Mouse (Mus musculus) E14TG2a.4 (cell line): Measurements from ENCODE around the gene Pcbp3.

Experiments used
- CTCF ChIP-seq: conservative IDR thresholded peaks from 2 replicates; pipeline ENCODE4 v1.5.1; 2014; ENCODE audit warnings: low read length
- NANOG ChIP-seq: IDR thresholded peaks from 2 replicates; pipeline ENCODE4 v1.6.1; 2014; ENCODE audit warnings: borderline replicate concordance, low read length, mixed read lengths
- POU5F1 ChIP-seq: IDR thresholded peaks from 2 replicates; pipeline ENCODE4 v1.6.1; 2014; ENCODE audit warnings: low read length, borderline replicate concordance

DNA sequence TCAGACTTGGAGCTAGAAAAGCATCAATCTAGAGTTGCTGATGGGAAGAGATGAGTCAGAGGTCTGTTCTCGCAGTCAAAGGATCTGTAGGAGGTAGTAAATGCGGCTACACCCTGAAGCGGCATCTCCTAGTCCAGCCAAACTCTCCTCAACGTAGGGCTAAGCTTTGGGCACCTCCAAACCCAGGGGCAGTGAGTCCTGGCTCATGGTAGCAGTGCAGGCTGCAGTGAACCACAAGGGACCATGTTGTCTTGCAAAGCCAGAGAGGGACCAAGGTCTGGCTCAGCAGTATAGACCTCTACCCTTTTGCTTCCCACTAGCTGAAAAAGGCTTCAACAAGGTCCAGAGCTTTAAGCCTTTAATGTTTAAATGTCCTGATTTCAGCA is 159.2 kb downstream of the Pcbp3 start:
- no peak for TF ChIP-seq CTCF
- TF ChIP-seq POU5F1 = no peak
- TF ChIP-seq NANOG = no peak
